Mouse (Mus musculus) fat pad, adult 2 months (tissue): ENCODE data around the gene Ralbp1.

ENCODE experiments used
- DNase-seq: peaks from one replicate; pipeline ENCODE4 v3.0.0-alpha.2; 2011; ENCODE audit warnings: low read depth, low spot score; ENCODE audit errors: extremely low read depth

Ralbp1 gene

DNA sequence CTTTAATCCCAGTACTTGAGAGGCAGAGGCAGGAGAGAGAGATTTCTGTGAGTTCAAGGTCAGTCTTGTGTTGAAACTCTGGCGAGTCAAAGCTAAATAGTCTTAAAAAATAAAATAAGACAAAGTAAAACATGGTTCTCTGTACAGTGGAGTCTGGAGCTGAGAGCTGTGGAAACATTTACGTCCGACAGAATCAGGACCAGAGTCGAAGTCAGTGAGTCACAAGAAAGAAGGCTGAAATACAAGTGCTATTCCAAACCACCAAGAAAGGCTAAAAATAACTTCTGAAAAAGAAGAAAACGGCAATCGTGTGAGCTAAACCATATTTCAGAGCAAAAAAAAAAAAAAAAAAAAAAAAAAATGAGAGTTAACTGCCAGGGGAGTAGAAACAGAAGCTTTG is 16.7 kb upstream of the Ralbp1 start:
- no peak for DNase-seq

DNA sequence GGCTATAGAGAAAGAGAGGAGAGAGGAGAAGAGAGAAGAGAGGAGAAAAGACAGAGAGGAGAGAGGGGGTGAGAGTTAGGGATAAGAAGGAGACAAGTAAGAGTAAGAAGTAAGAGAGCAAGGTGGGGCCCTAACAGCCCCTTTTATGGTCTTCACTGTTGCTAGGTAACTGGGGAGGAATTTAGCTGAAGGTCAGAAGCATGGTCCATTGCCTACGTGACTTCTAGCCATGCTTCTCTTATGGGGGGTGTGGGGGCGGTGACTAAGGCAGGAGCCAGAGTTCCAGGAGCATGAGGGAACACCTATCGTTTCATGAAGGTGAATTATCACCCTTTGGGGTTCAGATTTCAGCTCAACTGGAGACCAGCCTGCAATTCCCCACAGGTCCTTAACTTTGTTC is 10.4 kb upstream of the Ralbp1 start:
- DNase-seq = no peak

DNA sequence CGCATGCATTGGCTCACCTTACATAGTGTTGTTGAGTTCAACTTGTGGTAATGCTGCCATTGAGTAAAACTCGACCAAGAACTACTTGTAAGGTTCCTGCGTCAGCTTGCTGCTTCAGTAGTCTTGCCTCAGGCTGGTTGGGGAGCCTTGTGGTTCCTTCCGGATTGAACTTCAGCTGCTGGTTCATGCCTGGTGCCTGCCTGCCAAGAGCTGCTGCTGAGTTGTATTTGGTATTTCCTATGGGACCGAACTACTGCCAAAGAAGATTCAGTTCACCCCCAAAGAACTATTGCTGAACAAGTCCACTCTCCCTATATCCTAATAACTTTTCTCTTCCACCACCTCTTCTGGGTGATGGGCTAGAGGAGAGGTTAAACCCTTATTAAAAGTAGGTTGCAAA is 3.9 kb upstream of the Ralbp1 start:
- DNase-seq = no peak

DNA sequence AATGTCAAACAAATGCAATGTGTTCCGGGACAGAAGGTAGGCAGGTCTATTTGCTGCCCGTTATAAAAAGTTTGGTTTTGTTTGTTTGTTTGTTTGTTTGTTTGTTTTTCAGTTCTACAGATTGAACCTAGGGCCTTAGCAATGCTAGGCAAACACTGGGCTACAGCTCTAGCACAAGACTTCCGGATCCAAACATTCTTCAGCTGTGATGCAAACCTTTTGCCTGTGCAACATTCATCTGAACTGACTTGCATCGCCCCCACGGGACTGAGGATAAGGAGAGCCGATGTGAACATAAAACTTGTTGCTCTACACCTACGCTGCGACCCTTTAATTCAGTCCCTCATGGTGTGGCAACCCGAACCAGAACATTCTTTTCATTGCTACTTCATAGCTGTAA is 973 bp upstream of the Ralbp1 start:
- no peak for DNase-seq

DNA sequence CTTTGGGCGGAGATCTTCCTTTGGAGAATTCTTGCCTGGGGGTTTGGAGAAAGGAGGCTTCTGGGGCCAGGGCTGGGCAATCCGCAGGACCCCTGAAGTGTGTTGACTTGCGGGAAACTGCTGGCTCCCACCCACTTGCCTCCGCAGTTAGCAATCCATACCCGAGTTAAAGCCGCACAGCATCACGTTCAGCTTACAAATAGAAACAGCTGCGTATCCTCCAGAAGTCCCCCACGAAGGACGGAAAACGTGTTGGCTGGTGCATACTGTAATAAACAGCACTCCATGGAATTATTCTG is 251 bp downstream of the Ralbp1 start:
- no peak for DNase-seq

DNA sequence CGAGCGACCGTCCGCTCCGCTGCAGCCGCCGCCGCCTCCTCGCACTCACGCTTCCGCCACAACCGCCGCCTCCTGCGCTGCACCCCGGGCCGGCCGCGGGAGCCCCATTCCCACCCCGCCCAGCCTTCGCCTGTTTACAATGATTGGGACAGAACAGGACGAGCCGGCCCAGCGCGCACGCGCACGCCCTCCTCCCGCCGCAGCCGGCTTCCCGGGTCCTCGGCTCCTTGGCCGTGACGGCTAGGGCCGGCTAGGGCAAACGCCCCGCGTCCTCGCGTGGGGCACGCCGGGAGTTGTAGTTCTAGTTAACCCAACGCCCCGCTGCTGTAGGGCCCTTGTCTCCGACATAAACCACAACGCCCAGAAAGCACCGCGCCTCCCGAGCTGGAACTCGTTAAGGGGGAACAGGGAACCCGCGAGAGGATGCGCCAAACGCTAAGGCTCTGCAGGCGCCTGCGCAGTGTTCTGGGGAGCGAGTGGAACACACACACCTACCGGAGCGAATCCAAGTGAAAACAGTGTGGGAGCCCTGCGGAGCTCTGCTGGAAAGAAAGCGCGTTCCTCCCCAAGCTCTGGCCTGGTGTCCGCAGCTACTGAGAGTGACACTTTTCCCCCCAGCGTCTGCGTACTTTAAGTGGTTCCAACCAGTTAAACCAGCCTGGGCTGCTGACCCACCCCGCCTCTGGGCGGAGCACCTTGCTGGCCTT is 754 bp downstream of the Ralbp1 start:
- DNase-seq = peak; percentile 84

DNA sequence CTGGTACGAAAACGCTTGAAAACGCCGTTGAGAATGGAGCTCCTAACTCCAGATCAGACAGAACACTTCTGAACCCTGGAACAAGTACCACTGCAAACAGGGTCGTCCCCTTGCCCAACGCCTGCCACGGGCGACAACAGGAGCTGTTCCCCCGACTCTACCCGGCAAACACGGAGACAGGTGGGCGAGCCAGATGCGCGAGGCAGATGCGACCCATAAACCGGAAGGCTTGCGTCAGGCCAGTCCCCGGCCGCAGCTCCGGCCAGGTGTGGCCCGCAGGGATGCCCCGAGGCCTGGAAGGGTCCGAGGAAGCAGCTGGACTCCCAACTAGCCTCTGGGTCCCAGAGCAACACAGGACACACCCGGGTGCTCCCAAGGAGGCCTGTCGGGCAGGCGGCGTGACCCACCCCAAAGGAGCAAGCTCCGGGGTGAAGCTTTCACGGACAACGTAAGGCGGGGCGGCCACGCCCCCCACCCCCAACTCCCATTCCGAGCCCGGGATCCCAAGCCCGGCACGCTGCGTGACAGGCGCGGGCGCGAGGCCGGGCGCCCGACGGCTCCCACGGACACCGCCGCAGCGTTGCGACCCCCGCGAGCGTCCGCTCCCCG is 1.4 kb downstream of the Ralbp1 start:
- DNase-seq = no peak

DNA sequence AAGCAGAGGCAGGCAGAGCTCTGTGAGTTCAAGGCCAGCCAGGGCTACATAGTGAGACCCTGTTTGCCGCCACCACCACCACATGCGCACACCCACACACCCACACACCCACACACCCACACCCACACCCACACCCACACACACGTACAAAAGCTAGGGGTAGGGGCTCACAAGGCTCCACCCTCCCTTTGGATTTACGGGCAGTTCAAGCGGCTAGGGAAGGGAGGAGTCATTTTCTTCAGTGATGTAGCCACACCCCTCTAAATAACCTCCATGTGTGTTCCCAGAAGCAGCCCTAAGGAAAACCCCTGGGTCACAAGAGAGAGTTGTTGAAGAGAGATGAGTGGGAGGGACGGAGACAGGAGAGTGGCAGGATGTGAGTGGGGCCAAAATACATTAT is 8.6 kb downstream of the Ralbp1 start:
- DNase-seq = no peak

DNA sequence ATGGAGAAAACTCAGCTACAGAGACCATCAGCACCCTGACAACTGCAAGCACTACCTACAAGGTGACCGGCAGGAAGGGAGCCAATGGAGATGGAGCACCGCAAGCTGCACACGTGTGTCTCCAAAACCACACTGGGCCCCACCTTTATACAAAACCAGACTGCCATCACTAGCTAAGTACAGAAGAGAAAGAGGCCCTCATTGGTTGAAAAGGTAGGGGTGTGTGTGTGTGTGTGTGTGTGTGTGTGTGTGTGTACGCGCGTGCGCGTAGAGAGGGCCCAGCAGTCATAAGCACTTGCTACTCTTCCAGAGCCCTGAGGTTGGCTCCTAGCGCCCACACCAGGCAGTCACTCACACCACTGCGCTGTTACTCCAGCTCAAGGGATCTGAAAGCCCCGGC is 11.8 kb downstream of the Ralbp1 start:
- DNase-seq = no peak

DNA sequence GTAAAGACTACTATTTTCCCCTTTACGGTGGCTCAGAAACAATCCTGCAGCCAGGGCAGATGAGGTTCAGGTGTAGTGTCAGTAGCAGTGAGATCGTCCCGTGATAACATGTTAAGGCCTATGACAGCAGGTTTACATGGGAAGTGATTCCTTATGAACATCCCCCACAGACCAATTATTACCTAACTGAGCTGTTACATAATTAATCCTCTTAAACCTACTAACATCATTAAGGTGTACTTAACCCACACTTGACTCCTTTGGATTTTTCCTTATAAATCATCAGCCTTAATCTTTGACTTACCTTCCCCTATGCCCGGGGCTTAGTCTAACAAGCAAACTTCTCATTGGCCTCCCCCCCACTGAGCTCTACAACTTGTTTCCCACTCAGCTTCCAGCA is 12.4 kb downstream of the Ralbp1 start:
- DNase-seq = peak; percentile 72

DNA sequence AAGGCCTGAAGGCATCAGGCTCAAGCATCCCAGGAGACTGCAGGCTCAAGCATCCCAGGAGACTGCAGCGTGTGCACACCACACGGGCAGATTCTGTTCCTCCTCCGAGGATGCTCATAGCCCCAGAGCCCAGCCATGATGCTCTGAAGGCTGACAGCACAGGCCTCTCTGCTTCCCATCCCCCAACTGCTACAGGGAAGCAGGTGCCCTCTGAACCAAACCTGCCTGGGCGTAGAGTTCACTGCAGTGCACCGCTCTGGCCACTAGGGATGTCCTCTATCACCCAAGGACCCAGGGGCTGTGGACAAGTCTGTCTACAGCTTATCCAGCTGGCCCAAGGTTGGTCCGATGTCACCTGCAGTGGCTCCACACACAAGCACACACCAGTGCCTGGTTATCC is 12.9 kb downstream of the Ralbp1 start:
- DNase-seq = no peak

DNA sequence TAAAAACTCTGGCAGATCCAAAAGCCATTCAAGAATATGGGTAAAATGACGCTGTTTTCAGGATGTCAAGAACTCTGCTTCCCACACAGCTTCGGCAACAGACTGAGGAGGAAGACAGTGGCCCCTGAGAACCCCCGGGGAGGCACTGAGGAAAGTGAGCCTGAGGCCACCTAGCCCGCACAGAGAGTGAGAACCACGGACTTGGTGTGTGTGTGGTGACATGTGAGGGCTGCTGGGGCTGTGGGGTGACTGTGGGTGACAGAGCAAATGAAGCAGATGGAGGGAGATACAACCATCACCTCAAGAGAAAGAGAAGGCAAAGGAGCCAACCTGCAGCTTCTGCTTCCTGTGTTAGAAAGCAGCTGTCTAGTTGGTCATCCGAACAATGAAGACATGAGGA is 13.5 kb downstream of the Ralbp1 start:
- DNase-seq = no peak

DNA sequence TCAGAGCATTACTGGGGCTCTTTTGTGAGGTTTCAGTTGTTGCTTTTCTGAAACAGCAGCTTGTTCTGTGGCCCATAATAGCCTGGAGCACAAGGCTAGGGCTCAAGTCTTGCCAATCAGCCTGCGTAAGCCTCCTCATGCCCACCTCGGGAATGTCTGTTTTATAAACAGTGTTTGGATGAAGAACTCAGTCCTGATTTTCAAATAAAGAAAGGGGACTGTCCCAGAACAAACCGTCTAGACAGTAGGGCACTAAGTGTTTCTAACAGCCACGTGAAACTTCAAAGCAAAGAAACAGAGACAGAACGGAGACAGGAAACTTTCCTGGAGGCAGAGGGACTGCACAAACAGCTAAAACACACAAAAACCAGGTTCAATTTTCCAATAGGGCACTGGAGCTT is 14.0 kb downstream of the Ralbp1 start:
- no peak for DNase-seq

DNA sequence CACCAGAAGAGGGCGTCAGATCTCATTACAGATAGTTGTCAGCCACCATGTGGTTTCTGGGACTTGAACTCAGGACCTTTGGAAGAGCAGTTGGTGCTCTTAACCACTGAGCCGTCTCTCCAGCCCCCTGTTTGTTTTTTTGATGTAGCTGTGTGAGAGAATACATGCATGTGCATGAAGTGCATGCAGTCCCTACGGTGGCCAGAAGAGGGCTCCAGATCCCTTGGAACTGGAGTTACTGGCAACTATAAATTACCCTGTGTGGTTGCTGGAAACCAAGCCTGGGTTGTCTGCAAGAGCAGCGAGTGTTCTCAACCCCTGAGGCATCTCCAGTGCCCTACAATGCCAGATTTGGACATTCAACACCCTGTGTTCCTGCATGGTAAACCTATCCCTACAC is 15.5 kb downstream of the Ralbp1 start:
- DNase-seq = no peak

DNA sequence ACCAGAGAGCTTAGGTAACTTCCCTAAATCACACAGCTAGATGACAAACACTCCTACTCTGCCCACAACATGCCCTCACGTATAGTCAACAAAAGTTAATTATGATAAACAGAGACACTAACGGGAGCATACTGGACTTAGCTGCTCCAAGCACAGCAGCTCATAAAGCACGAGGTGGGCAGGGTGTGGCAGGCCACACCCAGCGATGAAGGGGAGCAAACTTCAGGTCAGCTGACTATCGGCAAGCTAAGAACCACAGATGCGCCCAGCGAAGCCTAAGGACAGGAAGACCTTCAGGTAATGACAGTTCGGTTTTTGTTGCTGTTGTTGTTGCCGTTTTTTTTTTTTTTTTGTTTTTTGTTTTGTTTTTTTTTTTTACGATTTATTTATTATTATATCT is 15.9 kb downstream of the Ralbp1 start:
- DNase-seq = no peak

DNA sequence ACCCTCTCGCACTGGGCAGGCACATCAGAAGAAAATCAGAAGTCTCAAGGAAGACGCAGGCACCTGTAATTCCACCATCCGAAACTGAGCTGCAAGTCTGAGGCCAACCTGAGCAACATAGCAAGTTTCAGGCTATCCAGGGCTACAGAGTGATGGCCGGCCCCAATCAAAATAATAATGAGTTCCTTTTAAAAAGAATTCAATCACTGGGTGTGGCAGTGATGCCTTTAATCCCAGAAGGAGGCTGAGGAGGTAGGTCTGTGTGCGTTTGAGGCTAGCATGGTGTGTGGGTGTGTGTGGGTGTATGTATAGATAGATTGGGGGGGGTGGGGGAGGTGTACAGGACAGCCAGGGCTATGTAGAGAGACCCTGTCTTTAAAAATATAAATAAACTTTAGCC is 17.6 kb downstream of the Ralbp1 start:
- DNase-seq = no peak

DNA sequence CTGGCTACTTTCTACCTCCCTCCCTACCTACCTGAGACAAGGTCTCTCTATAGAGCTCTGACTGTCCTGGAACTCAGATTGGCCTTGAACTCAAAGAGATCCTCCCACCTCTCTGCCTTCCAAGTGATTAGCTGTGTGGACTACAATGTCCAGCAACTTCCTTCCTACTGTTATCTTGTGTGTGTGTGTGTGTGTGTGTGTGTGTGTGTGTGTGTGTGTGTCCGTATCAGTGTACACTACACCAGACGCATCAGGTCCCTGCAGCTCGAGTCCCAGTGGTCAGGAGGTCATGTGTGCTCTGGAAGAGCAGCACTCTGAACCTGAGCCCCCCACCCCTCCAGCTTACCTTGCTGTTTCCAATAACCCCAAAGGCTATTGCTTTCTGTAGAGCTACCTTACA is 19.4 kb downstream of the Ralbp1 start:
- DNase-seq = no peak

DNA sequence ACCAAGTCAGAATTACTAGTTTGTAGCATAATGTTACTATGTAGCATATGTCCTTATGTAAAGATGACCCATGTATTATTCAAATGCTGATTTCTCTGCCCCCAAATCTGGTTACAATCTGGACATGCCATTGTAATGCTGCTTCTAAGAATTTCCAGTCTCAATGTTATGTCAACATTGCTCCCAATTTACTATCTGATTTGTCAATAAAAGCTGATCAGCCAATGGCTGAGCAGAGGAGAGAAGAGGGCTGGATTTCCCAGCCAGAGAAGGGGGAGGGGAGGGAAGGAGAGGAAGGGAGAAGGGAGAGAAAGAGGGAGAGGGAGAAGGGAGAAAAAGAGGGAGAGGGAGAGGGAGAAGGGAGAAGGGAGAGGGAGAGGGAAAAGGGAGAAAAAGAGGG is 20.3 kb downstream of the Ralbp1 start:
- no peak for DNase-seq

DNA sequence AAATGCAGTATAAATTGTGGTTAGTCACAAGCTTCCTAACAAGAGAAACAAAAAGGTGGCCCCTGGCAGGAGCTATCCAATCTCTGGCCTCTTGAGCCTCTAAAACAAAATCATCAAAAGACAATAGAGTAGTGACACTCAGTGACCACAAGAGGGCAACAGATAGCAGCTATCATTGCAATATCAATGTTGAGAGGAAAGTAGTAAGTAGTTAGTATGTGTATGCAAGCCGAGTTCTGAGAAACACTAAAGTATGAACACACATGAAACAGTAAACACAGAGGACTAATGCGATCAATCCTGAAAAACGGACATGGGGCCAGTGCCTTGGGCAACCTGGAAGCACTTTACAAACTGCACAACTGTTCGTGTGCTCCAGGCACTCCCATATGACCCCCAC is 20.9 kb downstream of the Ralbp1 start:
- no peak for DNase-seq

DNA sequence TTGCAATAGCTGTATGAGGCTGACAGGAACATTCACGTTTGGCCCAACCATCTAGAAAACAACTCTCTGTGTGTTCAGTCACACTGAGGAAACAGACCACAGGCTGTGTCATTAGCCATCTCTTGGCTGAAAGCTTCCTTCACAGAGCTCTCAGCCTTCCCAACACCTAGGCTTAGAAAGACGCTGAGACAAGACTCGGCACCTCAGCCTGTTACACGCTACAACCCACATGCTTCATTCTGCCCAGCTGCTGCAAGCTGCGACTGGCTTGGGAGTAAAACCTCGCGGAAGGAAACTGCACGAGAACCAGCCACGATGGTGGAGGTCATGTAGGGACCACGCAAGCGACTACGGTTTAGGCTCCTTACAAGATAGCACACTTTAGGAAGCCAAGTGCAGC is 21.8 kb downstream of the Ralbp1 start:
- no peak for DNase-seq

DNA sequence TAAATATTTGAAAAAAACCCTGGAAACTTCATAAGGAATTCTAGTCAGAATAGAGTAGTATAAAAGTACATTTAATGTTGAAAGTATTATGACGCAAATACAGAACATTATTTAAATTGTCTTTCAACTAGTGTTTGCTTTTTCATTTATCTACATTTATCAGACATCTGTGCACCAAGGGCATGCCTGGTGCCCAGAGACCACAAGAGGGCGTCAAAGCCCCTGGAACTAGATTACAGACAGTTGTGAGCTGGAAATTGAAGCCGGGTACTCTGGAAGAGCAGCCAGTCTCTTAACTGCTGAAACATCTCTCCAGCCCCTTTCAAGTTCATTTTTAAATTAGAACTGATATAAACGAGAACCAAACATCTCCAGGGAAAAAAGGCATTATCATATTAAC is 23.0 kb downstream of the Ralbp1 start:
- no peak for DNase-seq

DNA sequence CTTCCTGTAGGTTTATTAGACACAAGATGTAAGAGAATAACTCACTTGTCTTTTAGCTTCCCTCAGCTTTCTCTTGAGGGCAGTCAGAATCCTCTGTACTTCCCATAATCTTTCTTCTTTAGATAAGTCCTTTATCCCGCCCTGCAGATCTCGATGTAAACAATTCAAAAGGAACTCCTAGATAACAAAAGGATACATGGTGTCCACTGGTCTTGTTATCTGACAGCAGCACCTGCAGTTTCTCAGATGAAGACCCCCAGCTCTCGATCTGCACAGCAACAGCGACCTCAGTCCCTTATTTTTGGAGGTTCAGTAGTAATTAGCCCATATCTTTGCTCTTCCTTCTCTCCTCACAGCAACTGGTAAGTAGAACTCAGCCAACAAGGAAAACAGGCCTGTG is 28.0 kb downstream of the Ralbp1 start:
- DNase-seq = no peak

DNA sequence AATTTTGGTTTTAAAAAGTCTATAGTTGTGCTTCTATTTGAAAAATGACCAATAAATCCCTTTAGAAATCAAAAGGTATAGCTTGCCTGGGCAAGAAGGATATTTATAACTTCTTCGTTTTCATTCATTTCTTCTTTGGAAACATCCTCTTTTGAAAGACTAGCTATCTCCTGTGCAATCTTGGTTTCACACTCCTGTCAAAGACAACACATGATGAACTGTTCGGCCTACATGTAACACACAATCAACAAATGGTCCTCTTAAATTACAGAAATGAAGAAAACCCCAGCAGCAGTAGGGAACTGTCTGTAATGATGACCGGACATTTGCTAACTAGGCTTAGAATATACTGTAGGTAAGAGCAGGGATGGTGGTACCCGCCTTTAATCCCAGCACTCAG is 31.6 kb downstream of the Ralbp1 start:
- no peak for DNase-seq
